Mouse (Mus musculus): Measurements from ENCODE around the gene Jak2.

Jak2 gene

GRCm38 (mm10) chr19:29362173-29362930, 110.7 kb downstream of the Jak2 start:
- DNase-seq (ENCODE audit: low spot score): no peak
